Mouse (Mus musculus): ENCODE measurements around the gene Il17d.

Gene Il17d

GRCm38 (mm10) chr14:57524671-57525387, at the start of gene Il17d:
Il17d (plus strand) TSS chr14:57524777.
- no peak for DNase-seq

- DNase-seq: no peak
Measured at GRCm38 (mm10) chr14:57475057-57475456, 49.5 kb upstream of the Il17d start.

GRCm38 (mm10) chr14:57482262-57482661, 42.3 kb upstream of the Il17d start:
- DNase-seq: no peak

GRCm38 (mm10) chr14:57484183-57484582, 40.4 kb upstream of the Il17d start:
- no peak for DNase-seq

- DNase-seq: no peak
Measured at GRCm38 (mm10) chr14:57489696-57490095, 34.9 kb upstream of the Il17d start.

- no peak for DNase-seq
Measured at GRCm38 (mm10) chr14:57493840-57494239, 30.7 kb upstream of the Il17d start.

GRCm38 (mm10) chr14:57503729-57504128, 20.8 kb upstream of the Il17d start:
- no peak for DNase-seq

- DNase-seq: no peak
Measured at GRCm38 (mm10) chr14:57509554-57509953, 15.0 kb upstream of the Il17d start.

- no peak for DNase-seq
Measured at GRCm38 (mm10) chr14:57515156-57515762, 9.3 kb upstream of the Il17d start.

GRCm38 (mm10) chr14:57517001-57517400, 7.6 kb upstream of the Il17d start:
- DNase-seq: no peak

- DNase-seq: no peak
Measured at GRCm38 (mm10) chr14:57523762-57524161, 815 bp upstream of the Il17d start.

GRCm38 (mm10) chr14:57525388-57526049, 942 bp downstream of the Il17d start:
- peak; percentile 63 for DNase-seq

GRCm38 (mm10) chr14:57526050-57526623, 1.6 kb downstream of the Il17d start:
- no peak for DNase-seq

GRCm38 (mm10) chr14:57527122-57527521, 2.5 kb downstream of the Il17d start:
- DNase-seq: no peak

GRCm38 (mm10) chr14:57527598-57527997, 3.0 kb downstream of the Il17d start:
- no peak for DNase-seq

- peak; percentile 22 for DNase-seq
Measured at GRCm38 (mm10) chr14:57529086-57529785, 4.7 kb downstream of the Il17d start.

GRCm38 (mm10) chr14:57529786-57530515, 5.4 kb downstream of the Il17d start:
- no peak for DNase-seq

- DNase-seq: no peak
Measured at GRCm38 (mm10) chr14:57532577-57532976, 8.0 kb downstream of the Il17d start.

GRCm38 (mm10) chr14:57533214-57533613, 8.6 kb downstream of the Il17d start:
- DNase-seq: peak; percentile 62

GRCm38 (mm10) chr14:57533841-57534240, 9.3 kb downstream of the Il17d start:
- DNase-seq: no peak

- DNase-seq: no peak
Measured at GRCm38 (mm10) chr14:57534346-57534745, 9.8 kb downstream of the Il17d start.

GRCm38 (mm10) chr14:57534961-57535360, 10.4 kb downstream of the Il17d start:
- no peak for DNase-seq

All from kidney, adult 9 months (tissue).